Mouse (Mus musculus): ENCODE data around the gene Blm.

GRCm38 (mm10) chr7:80410380-80410779 lies 124.5 kb downstream of the Blm start:
- TF ChIP-seq CTCF (IDR thresholded peaks at IDR 0.05; ENCODE audit: insufficient read depth, low read depth, low read length) (no peak), POLR2A (IDR thresholded peaks at IDR 0.05; ENCODE audit: insufficient read depth, low read depth, low read length) (no peak)

Data from olfactory bulb, adult 2 months (tissue).